Comparison of ENCODE assay signal across 20 mouse cellular contexts in genomic region chr11:77835109-77835508, GRCm38 (mm10). TPM values are rescaled to one million over a fixed set of nuclear protein-coding genes. Genes with fewer than 3 reads are reported as not detected.
DNase-seq lines count a peak whose midpoint lies in the region; ATAC-seq and TF ChIP-seq lines count a peak whose summit lies in the region.
"Had no signal": no experiment of that assay in that cellular context is flagged by ENCODE, and none has a peak within 500 bp of the region (broad histone marks: within the 10 kb centered on the region; RNA-seq: fewer than 3 reads in every experiment).

No protein-coding gene starts in this region.

- H3K4me2 ChIP-seq in heart, embryonic 15.5 days: no peak overlapping the region
- no peak overlapping the region for H3K4me2 ChIP-seq in liver, postnatal 0 days (ENCODE audit: low read depth, low read length)
- H3K4me2 ChIP-seq in liver, embryonic 12.5 days: no peak overlapping the region
- H3K4me2 ChIP-seq: hindbrain, embryonic 14.5 days; limb, embryonic 12.5 days; neural tube, embryonic 12.5 days had no signal

- intact Hi-C loops in heart, postnatal 36 days (cut with DNase I): loop anchor here (5.0 kb wide), 1 partner anchor 42 kb away; no protein-coding TSS in a partner anchor

- ATAC-seq in heart, embryonic 15.5 days (replicated peaks; ENCODE audit: insufficient number of reproducible peaks, insufficient read depth, low FRiP score, low read depth): no peak
- no peak for ATAC-seq in liver, postnatal 0 days
- no peak for ATAC-seq in liver, embryonic 12.5 days

- H3K4me1 ChIP-seq in heart, embryonic 15.5 days (replicated peaks): peaks cover 18% of the 10 kb centered on the region
- H3K4me1 ChIP-seq in liver, postnatal 0 days (ENCODE audit: insufficient read depth): no peaks in the 10 kb centered on the region
- no peaks in the 10 kb centered on the region for H3K4me1 ChIP-seq in liver, embryonic 12.5 days

- H3K9ac ChIP-seq in heart, embryonic 15.5 days: no peak overlapping the region
- no peak overlapping the region for H3K9ac ChIP-seq in liver, postnatal 0 days (replicated peaks)
- no peak overlapping the region for H3K9ac ChIP-seq in liver, embryonic 12.5 days
- H3K9ac ChIP-seq: hindbrain, embryonic 14.5 days; limb, embryonic 12.5 days; neural tube, embryonic 12.5 days had no signal

- H3K4me3 ChIP-seq in heart, embryonic 15.5 days: no peak overlapping the region
- H3K4me3 ChIP-seq in liver, postnatal 0 days (ENCODE audit: low read depth, low read length): no peak overlapping the region
- no peak overlapping the region for H3K4me3 ChIP-seq in liver, embryonic 12.5 days
- H3K4me3 ChIP-seq: heart, embryonic 10.5 days; limb, embryonic 12.5 days; neural tube, embryonic 12.5 days had no signal

- H3K27me3 ChIP-seq in heart, embryonic 15.5 days: no peaks in the 10 kb centered on the region
- no peaks in the 10 kb centered on the region for H3K27me3 ChIP-seq in liver, postnatal 0 days (ENCODE audit: insufficient read depth, low read length)
- no peaks in the 10 kb centered on the region for H3K27me3 ChIP-seq in liver, embryonic 12.5 days (replicated peaks)

- 87% methylated on average over 3 of the region's 3 CpGs for WGBS in heart, embryonic 15.5 days
- 86% methylated on average over 3 of the region's 3 CpGs for WGBS in liver, postnatal 0 days (ENCODE audit: insufficient replicate concordance)
- 74% methylated on average over 3 of the region's 3 CpGs for WGBS in liver, embryonic 12.5 days (ENCODE audit: insufficient replicate concordance)

- peaks cover 80% of the 10 kb centered on the region for H3K36me3 ChIP-seq in heart, embryonic 15.5 days
- H3K36me3 ChIP-seq in liver, postnatal 0 days (replicated peaks; ENCODE audit: insufficient read depth, low read length): peaks cover 69% of the 10 kb centered on the region
- H3K36me3 ChIP-seq in liver, embryonic 12.5 days: peaks cover 97% of the 10 kb centered on the region

- DNase-seq in heart, postnatal 4 days: no peak
- DNase-seq in liver, postnatal 0 days: no peak
- DNase-seq in A20 (ENCODE audit: low read depth, low spot score): peak; percentile 51
- peak; percentile 52 for DNase-seq in ZHBTc4 (ENCODE audit: low read depth, low spot score)
- DNase-seq in left cerebral cortex, adult 18-20 months (ENCODE audit: low spot score in 2 of 2): no peak
- no peak for DNase-seq in heart, postnatal 36 days
- DNase-seq: cerebellum, adult 9-10 months; kidney, postnatal 14 days; lung, postnatal 4 days; midbrain, embryonic 14.5 days; right cerebral cortex, adult 18-20 months had no signal

- TF ChIP-seq EP300 in liver, postnatal 0 days (IDR thresholded peaks at IDR 0.05; ENCODE audit: low read depth): no peak

- TF ChIP-seq CTCF in liver, postnatal 0 days (IDR thresholded peaks at IDR 0.05; ENCODE audit: low read depth): peak; percentile 56

- no peaks in the 10 kb centered on the region for H3K9me3 ChIP-seq in heart, embryonic 15.5 days (replicated peaks)
- no peaks in the 10 kb centered on the region for H3K9me3 ChIP-seq in liver, postnatal 0 days (ENCODE audit: low read length)
- no peaks in the 10 kb centered on the region for H3K9me3 ChIP-seq in liver, embryonic 12.5 days (replicated peaks)
- H3K9me3 ChIP-seq: heart, embryonic 10.5 days; neural tube, embryonic 12.5 days had no signal

- H3K27ac ChIP-seq in heart, embryonic 15.5 days: 0 out of 2 replicates have a peak overlapping the region, but pooled peaks have one; percentile 81
- no peak overlapping the region for H3K27ac ChIP-seq in liver, postnatal 0 days (ENCODE audit: low read depth)
- H3K27ac ChIP-seq in liver, embryonic 12.5 days: no peak overlapping the region
- H3K27ac ChIP-seq: hindbrain, embryonic 14.5 days; neural tube, embryonic 12.5 days had no signal

RNA-seq across cellular contexts. Expression of gene Gm10277, which starts 47.6 kb away (rescaled TPM):
- polyA plus RNA-seq in heart, embryonic 15.5 days (2015; fragmentation: Nextera tagmentation; extraction: Ambion mirVana): 0.93 and 1.4 TPM in 2 replicates
- total RNA-seq in heart, postnatal 4 days (2021): not detected
- 0.12 and 0.31 TPM in 2 replicates for polyA plus RNA-seq in liver, postnatal 0 days (2015; fragmentation: Nextera tagmentation; extraction: Ambion mirVana)
- polyA plus RNA-seq in liver, embryonic 12.5 days (2016; fragmentation: Nextera tagmentation; extraction: Ambion mirVana): 1.2 and 1.6 TPM in 2 replicates
- not detected for total RNA-seq in left cerebral cortex, adult 18-20 months (2021)
- total RNA-seq in heart, postnatal 36 days (2021): not detected
- total RNA-seq: layer of hippocampus, postnatal 25 days had no signal
- polyA plus RNA-seq: brain, embryonic 14.5 days; urinary bladder, adult 2 months had no signal

RNA-seq across cellular contexts. Expression of gene Pipox, which starts 58.8 kb away (rescaled TPM):
- polyA plus RNA-seq in heart, embryonic 15.5 days (2015; fragmentation: Nextera tagmentation; extraction: Ambion mirVana): 3.0 and 3.3 TPM in 2 replicates
- 1 to 10 TPM; 1.9 to 2.5 TPM for total RNA-seq in heart, postnatal 4 days (2021)
- 48.9 and 53.4 TPM in 2 replicates for polyA plus RNA-seq in liver, postnatal 0 days (2015; fragmentation: Nextera tagmentation; extraction: Ambion mirVana)
- polyA plus RNA-seq in liver, embryonic 12.5 days (2016; fragmentation: Nextera tagmentation; extraction: Ambion mirVana): 6.7 and 7.2 TPM in 2 replicates
- 1 to 10 TPM in 1 of 2 experiments, under 1 TPM in 1; 0.81 to 1.2 TPM for total RNA-seq in left cerebral cortex, adult 18-20 months (2021)
- under 1 TPM; 0.53 to 0.89 TPM for total RNA-seq in heart, postnatal 36 days (2021)

Comparison
In these comparisons a context has a peak if more than half of its experiments do, and no peak if none do; other contexts are left out.
1. DNase-seq: peak in A20 (single experiment) and ZHBTc4 (single experiment); none in heart, postnatal 4 days (single experiment), liver, postnatal 0 days (single experiment), left cerebral cortex, adult 18-20 months (0 of 2) and heart, postnatal 36 days (0 of 2).